Mouse (Mus musculus) hindbrain, postnatal 0 days (tissue): ENCODE results near the gene Rgs12. TPM values are rescaled to one million over a fixed set of nuclear protein-coding genes. Genes with fewer than 3 reads are reported as not detected.
A peak's percentile ranks its signal among the peaks of the same experiment; 100 is the strongest.

ENCODE experiments used
- ATAC-seq: fragments of 200-750 bp; cut with Nextera tagmentation; 2 replicates; pipeline ENCODE4 v1.8.0; 2017; ENCODE audit warnings: mild to moderate bottlenecking, moderate TSS enrichment, moderate library complexity
- DNase-seq: peaks from one replicate; pipeline ENCODE4 v3.0.0-alpha.2; 2015; ENCODE audit warnings: low spot score
- H3K27ac ChIP-seq: fragments of 300-500 bp; sonication (generic); 2 replicates; pipeline ENCODE4 v1.5.1; 2014; ENCODE audit warnings: mild to moderate bottlenecking
- H3K27me3 ChIP-seq: fragments of 300-500 bp; sonication (generic); 2 replicates; pipeline ENCODE4 v1.6.1; 2014; ENCODE audit warnings: low read length, mixed read lengths; ENCODE audit not compliant: insufficient read depth
- H3K36me3 ChIP-seq: fragments of 300-500 bp; sonication (generic); 2 replicates; pipeline ENCODE4 v1.6.1; 2014; ENCODE audit warnings: low read length, mixed read lengths; ENCODE audit not compliant: insufficient read depth
- H3K4me1 ChIP-seq: fragments of 300-500 bp; sonication (generic); 2 replicates; pipeline ENCODE4 v1.6.1; 2014; ENCODE audit warnings: antibody characterized with exemption, low read length, mixed read lengths; ENCODE audit not compliant: insufficient read depth
- H3K4me2 ChIP-seq: fragments of 300-500 bp; sonication (generic); 2 replicates; pipeline ENCODE4 v1.6.1; 2014; ENCODE audit warnings: low read depth, mild to moderate bottlenecking, low read length, moderate library complexity, mixed read lengths
- H3K4me3 ChIP-seq: fragments of 300-500 bp; sonication (generic); 2 replicates; pipeline ENCODE4 v1.5.1; 2014; ENCODE audit warnings: low read length
- H3K9ac ChIP-seq: fragments of 300-500 bp; sonication (generic); replicated peaks from 2 replicates; pipeline ENCODE4 v1.6.1; 2014; ENCODE audit warnings: mild to moderate bottlenecking, low read length, moderate library complexity, mixed read lengths
- H3K9me3 ChIP-seq: fragments of 300-500 bp; sonication (generic); 2 replicates; pipeline ENCODE4 v1.6.1; 2016; ENCODE audit warnings: low read length, mixed read lengths
- CTCF ChIP-seq: IDR thresholded peaks from 2 replicates; pipeline ENCODE4 v1.5.1; 2016; ENCODE audit warnings: antibody characterized with exemption, control low read depth, low read depth
- WGBS: fragments of 180-500 bp; shearing (Covaris S2); extraction: QIAGEN DNeasy Blood & Tissue Kit; methylation state at CpG from one replicate; pipeline ENCODE4 v1.1.7; 2014; 5-methylcytosine and 5-hydroxymethylcytosine counted together
- polyA plus RNA-seq: library from polyadenylated mRNA; unstranded; fragments of >200 nt; fragmentation: Nextera tagmentation; extraction: Ambion mirVana; gene quantifications from 2 replicates; pipeline ENCODE4 v1.2.1, GENCODE M21; 2015
- total RNA-seq: library from RNA; depleted of rRNA; stranded (reverse); fragments of >200 nt; gene quantifications from 2 replicates; pipeline ENCODE4 v1.2.3, GENCODE M21; 2014

The Rgs12 gene
- total and polyA plus RNA-seq, 2 experiments from 2014 or later: 35.1 to 62.5 TPM

- Histone ChIP-seq H3K9ac (peak overlapping the region; percentile 94; the same call in 1 of the 2 replicates), H3K4me2 (peak overlapping the region; percentile 75), H3K36me3 (no peaks in the 10 kb centered on the region), H3K9me3 (no peaks in the 10 kb centered on the region), H3K4me3 (peak overlapping the region; percentile 85; the same call in 1 of the 2 replicates), H3K4me1 (peaks cover 34% of the 10 kb centered on the region), H3K27me3 (no peaks in the 10 kb centered on the region), H3K27ac (peak overlapping the region; percentile 88)
- TF ChIP-seq CTCF: no peak
- DNase-seq: no peak
- WGBS: 37% methylated on average over 6 of the region's 6 CpGs
- peak; percentile 48 for ATAC-seq
Observed at GRCm38 (mm10) chr5:34950486-34951160, 1.4 kb downstream of the Rgs12 start.

GRCm38 (mm10) chr5:34951161-34951834 is 2.1 kb downstream of the Rgs12 start:
- no peak for TF ChIP-seq CTCF
- Histone ChIP-seq H3K4me2 (peak overlapping the region; percentile 75), H3K4me1 (peaks cover 35% of the 10 kb centered on the region), H3K4me3 (0 out of 2 replicates have a peak overlapping the region, but pooled peaks have one; percentile 85), H3K27ac (peak overlapping the region; percentile 88; the same call in 1 of the 2 replicates), H3K27me3 (no peaks in the 10 kb centered on the region), H3K9ac (peak overlapping the region; percentile 37; the same call in 1 of the 2 replicates), H3K36me3 (no peaks in the 10 kb centered on the region), H3K9me3 (no peaks in the 10 kb centered on the region)
- WGBS: 66% methylated on average over 8 of the region's 8 CpGs
- peak; percentile 56 for ATAC-seq
- DNase-seq: peak; percentile 87

GRCm38 (mm10) chr5:34954508-34954907 is 5.3 kb downstream of the Rgs12 start:
- Histone ChIP-seq H3K27me3 (no peaks in the 10 kb centered on the region), H3K4me1 (peaks cover 53% of the 10 kb centered on the region), H3K4me2 (no peak overlapping the region), H3K9me3 (no peaks in the 10 kb centered on the region), H3K36me3 (no peaks in the 10 kb centered on the region), H3K4me3 (no peak overlapping the region), H3K9ac (no peak overlapping the region), H3K27ac (peak overlapping the region; percentile 41)
- DNase-seq (peak; percentile 34), ATAC-seq (no peak)
- WGBS: 37% methylated on average over 6 of the region's 6 CpGs
- no peak for TF ChIP-seq CTCF

GRCm38 (mm10) chr5:34955630-34956029 is 6.4 kb downstream of the Rgs12 start:
- H3K4me1 ChIP-seq: peaks cover 45% of the 10 kb centered on the region
- no peaks in the 10 kb centered on the region for H3K9me3 ChIP-seq
- no peak for TF ChIP-seq CTCF
- ATAC-seq (no peak), DNase-seq (peak; percentile 60)
- H3K4me2 ChIP-seq: no peak overlapping the region
- H3K36me3 ChIP-seq: no peaks in the 10 kb centered on the region
- no peaks in the 10 kb centered on the region for H3K27me3 ChIP-seq
- WGBS: 33% methylated on average over 5 of the region's 5 CpGs
- no peak overlapping the region for H3K9ac ChIP-seq
- no peak overlapping the region for H3K27ac ChIP-seq
- H3K4me3 ChIP-seq: no peak overlapping the region

GRCm38 (mm10) chr5:34956151-34956550 is 6.9 kb downstream of the Rgs12 start:
- H3K4me1 ChIP-seq: peaks cover 40% of the 10 kb centered on the region
- H3K36me3 ChIP-seq: no peaks in the 10 kb centered on the region

GRCm38 (mm10) chr5:34957015-34957414 is 7.8 kb downstream of the Rgs12 start:
- Histone ChIP-seq H3K9ac (no peak overlapping the region), H3K4me1 (peaks cover 36% of the 10 kb centered on the region), H3K27ac (peak overlapping the region; percentile 61), H3K4me2 (no peak overlapping the region), H3K27me3 (no peaks in the 10 kb centered on the region), H3K4me3 (no peak overlapping the region), H3K9me3 (no peaks in the 10 kb centered on the region), H3K36me3 (no peaks in the 10 kb centered on the region)
- WGBS: 21% methylated on average over 2 of the region's 2 CpGs
- ATAC-seq (peak; percentile 90), DNase-seq (peak; percentile 82)
- no peak for TF ChIP-seq CTCF

More at GRCm38 (mm10) chr5:34956151-34956550, 6.9 kb downstream of the Rgs12 start:
- TF ChIP-seq CTCF: no peak
- no peak overlapping the region for H3K9ac ChIP-seq
- H3K27ac ChIP-seq: no peak overlapping the region
- no peaks in the 10 kb centered on the region for H3K27me3 ChIP-seq
- H3K4me3 ChIP-seq: no peak overlapping the region
- DNase-seq (no peak), ATAC-seq (no peak)
- H3K9me3 ChIP-seq: no peaks in the 10 kb centered on the region
- H3K4me2 ChIP-seq: no peak overlapping the region
- WGBS: 77% methylated on average over 7 of the region's 7 CpGs
